8 mouse cellular contexts compared by ENCODE assay signal in the genomic region with DNA sequence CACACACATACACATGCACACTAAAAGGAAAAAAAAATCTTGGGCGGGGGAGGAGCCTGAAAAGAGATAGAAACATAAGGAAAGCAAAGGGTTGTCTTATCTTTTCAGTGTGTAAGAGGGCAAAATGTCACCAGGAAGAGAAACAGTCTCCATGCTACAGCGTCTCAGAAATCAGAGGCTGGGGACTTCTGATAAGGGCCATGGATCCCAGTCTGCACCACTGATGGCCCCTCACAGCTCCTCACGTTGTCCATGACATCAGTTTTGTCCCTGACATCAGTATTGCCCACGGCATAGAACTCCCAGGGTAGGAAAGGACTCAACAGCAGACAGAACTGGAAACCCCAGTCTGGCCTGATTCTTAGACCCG.
DNase-seq lines count a peak whose midpoint lies in the region; ATAC-seq and TF ChIP-seq lines count a peak whose summit lies in the region.

No protein-coding gene starts in this region.

- peak overlapping the region; percentile 72 for H3K27ac ChIP-seq in heart, embryonic 10.5 days
- H3K27ac ChIP-seq in bone marrow macrophage, adult 2 months (ENCODE audit: insufficient read depth, low read depth, low read length) = peak overlapping the region; percentile 85
- peak overlapping the region; percentile 75 for H3K27ac ChIP-seq in hindbrain, embryonic 14.5 days
- no peak overlapping the region for H3K27ac ChIP-seq in midbrain, embryonic 11.5 days (ENCODE audit: low read depth, low read length)

- DNase-seq in heart, embryonic 10.5 days (ENCODE audit: low spot score) = no peak
- DNase-seq in heart, postnatal 25 days (ENCODE audit: low spot score) = no peak
- no peak for DNase-seq in hindbrain, embryonic 14.5 days (ENCODE audit: low spot score)
- DNase-seq in midbrain, embryonic 11.5 days (ENCODE audit: low spot score, missing footprints) = peak; percentile 88
- no peak for DNase-seq in spleen, postnatal 4 days (ENCODE audit: low spot score in 2 of 2)
- DNase-seq in ovary, postnatal 36 days (ENCODE audit: low spot score) = no peak

- no peak for TF ChIP-seq POLR2A in bone marrow macrophage, adult 2 months (IDR thresholded peaks at IDR 0.05; ENCODE audit: borderline replicate concordance, low read depth, low read length)

- WGBS in heart, embryonic 10.5 days = 13% methylated on average over 5 of the region's 5 CpGs
- WGBS in hindbrain, embryonic 14.5 days = 21% methylated on average over 5 of the region's 5 CpGs
- WGBS in midbrain, embryonic 11.5 days = 33% methylated on average over 5 of the region's 5 CpGs

- peaks cover 30% of the 10 kb centered on the region for H3K4me1 ChIP-seq in heart, embryonic 10.5 days
- H3K4me1 ChIP-seq in bone marrow macrophage, adult 2 months (ENCODE audit: control insufficient read depth, insufficient read depth, low read length) = peaks cover 28% of the 10 kb centered on the region
- peaks cover 20% of the 10 kb centered on the region for H3K4me1 ChIP-seq in hindbrain, embryonic 14.5 days (replicated peaks; ENCODE audit: control insufficient read depth, insufficient read depth, low read length)
- 0 out of 2 replicates have a peak, but pooled peaks cover 5% of the 10 kb centered on the region for H3K4me1 ChIP-seq in midbrain, embryonic 11.5 days (ENCODE audit: control insufficient read depth, insufficient read depth, low read length)

- H3K4me2 ChIP-seq in hindbrain, embryonic 14.5 days (replicated peaks) = peak overlapping the region; percentile 62
- H3K4me2 ChIP-seq in midbrain, embryonic 11.5 days = peak overlapping the region; percentile 65

- no peak for TF ChIP-seq CTCF in bone marrow macrophage, adult 2 months (IDR thresholded peaks at IDR 0.05; ENCODE audit: low read depth, low read length)

- peaks cover 42% of the 10 kb centered on the region for H3K27me3 ChIP-seq in heart, embryonic 10.5 days (ENCODE audit: insufficient read depth, poor library complexity, severe bottlenecking)
- 0 out of 2 replicates have a peak, but pooled peaks cover 5% of the 10 kb centered on the region for H3K27me3 ChIP-seq in hindbrain, embryonic 14.5 days (ENCODE audit: control insufficient read depth, insufficient read depth, low read length)
- peaks cover 20% of the 10 kb centered on the region for H3K27me3 ChIP-seq in midbrain, embryonic 11.5 days (ENCODE audit: control insufficient read depth, insufficient read depth, low read length)

- peak overlapping the region; percentile 39; the same call in 1 of the 2 replicates for H3K9ac ChIP-seq in hindbrain, embryonic 14.5 days
- H3K9ac ChIP-seq in midbrain, embryonic 11.5 days (ENCODE audit: low read length) = no peak overlapping the region

- H3K36me3 ChIP-seq in heart, embryonic 10.5 days = no peaks in the 10 kb centered on the region
- H3K36me3 ChIP-seq in hindbrain, embryonic 14.5 days (replicated peaks; ENCODE audit: control insufficient read depth, insufficient read depth) = no peaks in the 10 kb centered on the region
- no peaks in the 10 kb centered on the region for H3K36me3 ChIP-seq in midbrain, embryonic 11.5 days (ENCODE audit: control insufficient read depth, insufficient read depth, low read length)

- no peaks in the 10 kb centered on the region for H3K9me3 ChIP-seq in heart, embryonic 10.5 days
- H3K9me3 ChIP-seq in hindbrain, embryonic 14.5 days (ENCODE audit: control insufficient read depth, low read length) = no peaks in the 10 kb centered on the region
- H3K9me3 ChIP-seq in midbrain, embryonic 11.5 days (ENCODE audit: control insufficient read depth, low read length) = no peaks in the 10 kb centered on the region

- H3K4me3 ChIP-seq in heart, embryonic 10.5 days = peak overlapping the region; percentile 67
- peak overlapping the region; percentile 71; the same call in 1 of the 2 replicates for H3K4me3 ChIP-seq in bone marrow macrophage, adult 2 months (ENCODE audit: insufficient read depth, low read length)
- H3K4me3 ChIP-seq in hindbrain, embryonic 14.5 days (replicated peaks; ENCODE audit: low read length) = peak overlapping the region; percentile 30; the same call in 1 of the 2 replicates
- peak overlapping the region; percentile 36; the same call in 1 of the 2 replicates for H3K4me3 ChIP-seq in midbrain, embryonic 11.5 days (ENCODE audit: low read depth, low read length)

- ATAC-seq in hindbrain, embryonic 14.5 days (ENCODE audit: low FRiP score) = no peak
- 0 out of 2 replicates have a peak, but pooled peaks have one; percentile 5 for ATAC-seq in midbrain, embryonic 11.5 days (ENCODE audit: low FRiP score)
- ATAC-seq in CD4-positive, CD25-positive, alpha-beta regulatory T cell, adult 4 months = no peak

- intact Hi-C loops in heart, postnatal 25 days (cut with DNase I) = no loop called here
